8 mouse cellular contexts compared by ENCODE assay signal in genomic region chr2:72219921-72220320, GRCm38 (mm10).
A peak's percentile ranks its signal among the peaks of the same experiment; 100 is the strongest.
DNase-seq lines count a peak whose midpoint lies in the region; ATAC-seq and TF ChIP-seq lines count a peak whose summit lies in the region.

No protein-coding gene starts in this region.

- WGBS in liver, adult 2 months: 31% methylated on average over 3 of the region's 3 CpGs
- WGBS in liver, embryonic 11.5 days: 17% methylated on average over 3 of the region's 3 CpGs

- H3K9ac ChIP-seq in liver, adult 2 months (ENCODE audit: low read depth, low read length): no peak overlapping the region
- H3K9ac ChIP-seq in liver, embryonic 11.5 days (ENCODE audit: low read depth, low read length): no peak overlapping the region

- intact Hi-C loops in heart, postnatal 14 days (cut with DNase I): loop anchor here (1.0 to 5.0 kb wide), 2 partner anchors 63 to 182 kb away; no protein-coding TSS in a partner anchor

- H3K36me3 ChIP-seq in liver, adult 2 months (ENCODE audit: control insufficient read depth, insufficient read depth, low read length): peaks cover 62% of the 10 kb centered on the region
- H3K36me3 ChIP-seq in liver, embryonic 11.5 days (ENCODE audit: control insufficient read depth, insufficient read depth, low read length): no peaks in the 10 kb centered on the region

- no peaks in the 10 kb centered on the region for H3K9me3 ChIP-seq in liver, embryonic 11.5 days (ENCODE audit: control insufficient read depth, low read length)

- H3K4me3 ChIP-seq in liver, adult 2 months (ENCODE audit: insufficient read depth, low read depth, low read length): no peak overlapping the region
- H3K4me3 ChIP-seq in liver, embryonic 11.5 days (ENCODE audit: low read depth, low read length): no peak overlapping the region

- peak; percentile 38 for DNase-seq in cerebellum, adult 11 months
- DNase-seq in liver, adult 2 months (ENCODE audit: extremely low read depth, low read depth, low spot score): peak; percentile 68
- DNase-seq in liver, embryonic 11.5 days (ENCODE audit: low spot score): no peak
- DNase-seq in c-Kit-positive CD71-positive TER-119-negative erythroid progenitor cells, embryonic 14.5 days (ENCODE audit: low read depth): peak; percentile 34
- peak; percentile 49 to 71 for DNase-seq in heart, postnatal 14 days
- peak; percentile 82 for DNase-seq in lung, postnatal 36 days
- peak; percentile 85 for DNase-seq in thymus, postnatal 0 days (ENCODE audit: low spot score)

- no peaks in the 10 kb centered on the region for H3K79me2 ChIP-seq in liver, adult 2 months (ENCODE audit: control insufficient read depth, insufficient read depth, low read length)

- no peak overlapping the region for H3K27ac ChIP-seq in liver, adult 2 months (replicated peaks; ENCODE audit: insufficient read depth, low read depth, low read length)
- no peak overlapping the region for H3K27ac ChIP-seq in liver, embryonic 11.5 days (ENCODE audit: low read depth, low read length)

- H3K4me2 ChIP-seq in liver, embryonic 11.5 days: no peak overlapping the region

- TF ChIP-seq CTCF in liver, adult 2 months (IDR thresholded peaks at IDR 0.05; ENCODE audit: low read depth, low read length): peak; percentile 50

- no peak for TF ChIP-seq POLR2A in liver, adult 2 months (IDR thresholded peaks at IDR 0.05; ENCODE audit: extremely low read depth, insufficient read depth, low read length)

- no peaks in the 10 kb centered on the region for H3K4me1 ChIP-seq in liver, adult 2 months (ENCODE audit: control insufficient read depth, insufficient read depth, low read length)
- no peaks in the 10 kb centered on the region for H3K4me1 ChIP-seq in liver, embryonic 11.5 days (replicated peaks; ENCODE audit: control insufficient read depth, insufficient read depth, low read length)

- no peak for ATAC-seq in cerebellum, adult (ENCODE audit: insufficient number of reproducible peaks, low FRiP score, low TSS enrichment)
- ATAC-seq in liver, embryonic 11.5 days (replicated peaks; ENCODE audit: low FRiP score): no peak

- no peaks in the 10 kb centered on the region for H3K27me3 ChIP-seq in liver, adult 2 months (ENCODE audit: control insufficient read depth, insufficient read depth, low read length)
- no peaks in the 10 kb centered on the region for H3K27me3 ChIP-seq in liver, embryonic 11.5 days (replicated peaks; ENCODE audit: control insufficient read depth, insufficient read depth, low read length)
